Mouse (Mus musculus): ENCODE results near the gene Hypk.
"Not testable (repeated sequence)": the region's sequence is repeated elsewhere in the genome, so short reads cannot be mapped to it uniquely, and the experiment has no call there.

The Hypk gene

GRCm38 (mm10) chr2:121448136-121448535 is 5.0 kb upstream of the Hypk start:
- no peak for DNase-seq (ENCODE audit: low read depth, low spot score)

DNA sequence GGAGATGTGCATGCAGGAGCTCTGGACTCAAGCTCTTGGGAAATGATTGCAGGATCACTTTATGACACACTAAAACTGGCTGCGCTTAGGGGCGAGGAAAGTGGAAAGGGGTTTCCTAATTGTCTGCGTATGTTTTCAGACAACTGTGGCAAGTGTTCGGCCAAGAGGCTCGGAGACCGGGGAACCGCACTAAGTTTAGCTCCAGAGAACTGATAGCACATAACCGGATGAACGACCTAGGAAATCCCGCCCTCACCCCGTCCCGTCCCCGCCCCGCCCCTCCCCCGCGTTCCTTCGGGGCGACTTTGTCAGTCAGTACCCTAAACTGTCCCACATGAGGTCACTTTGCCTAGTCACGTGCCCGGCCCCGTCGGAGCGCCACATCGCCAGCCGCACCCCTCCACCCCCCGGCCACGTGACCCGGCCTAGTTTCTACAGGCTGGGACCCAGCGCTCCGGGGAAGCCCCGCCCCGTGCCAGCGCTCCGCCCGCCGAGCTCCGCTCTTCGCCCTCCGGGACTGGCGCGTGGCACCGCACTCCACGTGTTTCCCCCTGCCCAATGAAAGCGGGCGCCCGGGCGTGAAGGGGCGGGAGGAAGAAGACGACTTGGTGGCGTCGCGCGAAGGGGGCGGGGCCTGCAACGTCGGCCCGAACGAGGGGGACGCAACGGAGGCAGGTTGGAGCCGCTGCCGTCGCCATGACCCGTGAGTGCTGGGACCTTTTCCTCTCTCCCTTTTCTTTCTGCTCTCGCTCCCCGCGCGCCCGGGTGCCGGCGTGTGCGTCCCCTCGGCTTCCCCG is 4.2 kb upstream of the Hypk start, which contains the start of gene Serf2:
Gene Serf2 (plus strand): TSS at position 457 of the 797 bp plus-strand sequence.
- DNase-seq (ENCODE audit: low read depth, low spot score), result peak; percentile 100

- no peak for DNase-seq (ENCODE audit: low read depth, low spot score)
Observed at GRCm38 (mm10) chr2:121449545-121450011, 3.5 kb upstream of the Hypk start.

DNA sequence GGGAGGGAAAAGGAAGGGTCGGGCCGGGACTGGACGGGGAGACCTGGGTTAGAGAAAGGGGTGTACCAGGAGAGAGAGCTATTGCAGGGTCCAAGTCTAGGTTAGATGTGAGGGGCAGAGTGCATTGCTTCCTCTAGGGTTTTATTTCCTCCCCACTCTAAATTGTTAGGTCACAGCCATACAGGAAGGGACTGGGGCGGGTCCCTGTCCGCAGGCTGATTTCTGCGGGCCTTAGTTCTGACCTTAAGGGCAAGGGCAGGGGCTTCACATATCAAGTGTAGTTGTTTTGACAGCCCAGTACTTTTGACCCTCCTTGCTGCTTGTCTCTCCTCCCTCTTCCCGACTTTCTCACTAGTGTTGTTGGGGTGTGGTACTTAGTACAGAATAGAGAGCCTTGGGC is 3.0 kb upstream of the Hypk start:
- DNase-seq (ENCODE audit: low read depth, low spot score), result peak; percentile 33

- no peak for DNase-seq (ENCODE audit: low read depth, low spot score)
Observed at GRCm38 (mm10) chr2:121452361-121452760, 729 bp upstream of the Hypk start.

DNA sequence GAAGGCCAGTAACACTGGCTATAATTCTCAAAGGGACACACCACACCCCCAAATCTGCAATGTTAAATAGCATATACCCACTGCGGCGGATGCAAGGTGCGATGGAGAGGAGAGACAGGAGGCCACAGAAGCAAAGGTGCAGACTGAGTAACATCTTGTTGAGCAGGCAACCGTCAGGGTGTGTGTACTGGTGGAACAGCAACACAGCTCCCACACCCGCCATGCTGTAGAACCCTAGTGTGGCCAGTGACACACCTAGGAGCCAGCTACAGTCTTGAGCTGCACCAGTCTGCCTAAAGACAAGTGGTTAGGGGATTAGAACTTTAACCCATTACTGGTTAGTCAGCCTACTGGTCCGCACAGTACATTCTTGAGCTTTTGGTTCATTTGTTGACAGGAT is 827 bp downstream of the Hypk start:
- no peak for DNase-seq (ENCODE audit: low read depth, low spot score)

- DNase-seq (ENCODE audit: low read depth, low spot score), result no peak
Observed at GRCm38 (mm10) chr2:121455534-121455933, 2.4 kb downstream of the Hypk start.

GRCm38 (mm10) chr2:121456692-121457642 is 3.9 kb downstream of the Hypk start, which contains the start of gene Serinc4:
Serinc4 (minus strand) TSS chr2:121456781.
- DNase-seq (ENCODE audit: low read depth, low spot score), result peak; percentile 93

DNA sequence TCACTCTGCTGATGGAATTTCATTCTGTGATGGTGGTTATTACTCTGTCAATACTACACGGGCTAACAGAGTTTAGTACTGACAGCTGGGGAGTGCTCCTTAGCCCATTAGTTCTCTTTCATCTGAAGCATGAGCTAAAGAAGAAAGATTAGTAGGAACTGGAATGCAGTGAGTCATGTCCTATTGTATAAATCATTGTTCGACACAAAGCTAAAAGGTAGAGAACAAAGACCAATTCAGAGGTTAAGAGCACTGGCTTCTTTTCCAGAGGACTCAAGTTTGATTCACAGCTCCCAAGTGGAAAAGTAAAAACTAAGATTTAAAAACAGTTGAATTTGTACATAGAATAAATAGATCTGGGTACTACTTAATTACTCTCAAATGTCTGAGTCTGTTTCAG is 7.0 kb downstream of the Hypk start:
- no peak for DNase-seq (ENCODE audit: low read depth, low spot score)

DNA sequence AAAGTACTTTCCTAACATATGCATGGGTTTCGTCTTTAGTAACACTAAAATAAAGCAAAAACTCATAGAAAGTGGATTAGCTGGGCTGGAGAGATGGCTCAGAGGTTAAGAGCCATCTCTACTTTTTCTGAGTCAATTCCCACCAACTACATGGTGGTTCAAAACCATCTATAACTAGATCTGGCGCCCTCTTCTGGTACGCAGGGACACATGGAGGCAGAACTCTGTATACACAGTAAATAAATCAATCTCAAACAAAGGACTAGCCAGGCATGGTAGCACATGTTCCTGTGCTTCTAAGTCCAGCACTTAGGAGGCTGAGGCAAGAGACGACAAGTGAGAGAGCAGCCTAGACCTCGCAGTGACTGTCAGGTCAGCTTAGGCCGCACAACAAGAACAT is 15.9 kb downstream of the Hypk start:
- DNase-seq (ENCODE audit: low read depth, low spot score), result not testable (repeated sequence)

DNA sequence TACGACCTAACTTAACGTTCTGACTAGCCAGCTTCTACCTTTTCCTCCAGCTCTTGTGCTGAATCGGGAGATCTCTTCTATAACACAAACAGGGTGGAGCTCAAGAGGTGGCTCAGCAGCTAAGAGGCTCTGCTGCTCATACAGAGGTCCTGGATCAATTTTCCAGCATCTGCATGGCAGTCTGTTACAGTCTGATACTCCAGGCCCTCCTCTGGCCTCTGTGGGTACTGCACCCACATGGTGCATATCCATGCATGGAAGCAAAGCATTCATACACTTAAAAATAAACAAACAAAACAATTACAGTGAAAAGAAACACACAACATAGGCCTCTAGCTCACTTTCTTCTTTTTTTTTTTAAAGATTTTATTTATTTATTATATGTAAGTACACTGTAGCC is 19.7 kb downstream of the Hypk start:
- DNase-seq (ENCODE audit: low read depth, low spot score), result not testable (repeated sequence)

DNA sequence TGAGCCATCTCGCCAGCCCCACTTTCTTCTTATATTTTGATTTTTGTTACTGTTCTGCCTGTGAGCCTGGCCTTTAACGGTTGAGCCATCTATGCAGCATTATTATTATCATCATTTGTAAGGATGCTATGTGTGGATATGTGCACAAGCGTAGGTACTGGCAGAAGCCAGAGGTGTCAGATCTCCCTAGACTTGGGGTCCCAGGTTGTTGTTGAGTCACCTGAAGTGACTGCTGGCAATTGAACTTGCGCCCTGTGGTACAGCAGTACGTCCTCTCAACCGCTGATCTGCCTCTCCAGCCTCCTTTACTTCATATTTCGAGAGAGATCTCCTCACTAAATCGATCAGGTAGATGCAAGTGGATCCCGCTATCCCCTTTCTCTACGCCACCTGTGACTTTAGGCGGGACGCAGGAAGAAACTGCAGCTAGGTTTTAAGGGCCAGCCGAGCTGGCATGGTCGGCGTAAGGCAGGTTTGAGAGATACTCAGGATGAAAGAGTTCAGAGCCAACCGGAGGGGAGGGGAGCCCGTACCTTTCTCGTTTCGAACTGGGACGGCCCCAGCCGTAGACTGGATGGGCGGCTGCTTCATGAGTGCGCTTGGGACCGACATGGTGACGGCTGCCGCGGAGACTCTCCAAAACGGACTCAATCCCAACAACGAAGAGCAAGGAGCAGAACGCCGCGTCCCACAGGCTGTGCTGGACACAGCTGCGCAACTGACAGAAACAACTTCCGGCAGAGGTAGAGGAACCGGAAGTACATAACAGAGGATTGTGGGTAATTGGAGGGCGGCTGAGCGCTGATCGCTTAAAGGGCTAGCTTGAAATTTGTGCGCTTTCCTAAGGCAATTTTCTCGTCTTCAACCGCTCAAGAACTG is 20.4 kb downstream of the Hypk start, which contains the start of gene Mfap1b:
Gene Mfap1b (minus strand): TSS at position 767 of the 879 bp plus-strand sequence.
- DNase-seq (ENCODE audit: low read depth, low spot score), result peak; percentile 89

DNA sequence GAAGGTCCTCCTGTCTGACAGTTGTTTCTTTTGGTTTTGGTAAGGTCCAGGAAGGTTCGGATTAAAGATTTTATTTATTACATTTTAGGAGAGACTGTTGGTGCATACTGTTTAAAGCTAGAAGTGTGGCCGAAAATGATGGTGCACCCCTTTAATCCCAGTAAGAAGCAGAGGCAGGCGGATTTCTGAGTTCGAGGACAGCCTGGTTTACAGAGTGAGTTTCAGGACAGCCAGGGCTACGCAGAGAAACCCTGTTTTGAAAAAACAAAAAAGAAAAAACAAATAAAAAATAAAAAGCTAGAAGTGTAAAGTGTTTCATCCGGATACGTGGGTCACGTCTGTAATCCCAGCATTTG is 21.1 kb downstream of the Hypk start:
- DNase-seq (ENCODE audit: low read depth, low spot score), result no peak

DNA sequence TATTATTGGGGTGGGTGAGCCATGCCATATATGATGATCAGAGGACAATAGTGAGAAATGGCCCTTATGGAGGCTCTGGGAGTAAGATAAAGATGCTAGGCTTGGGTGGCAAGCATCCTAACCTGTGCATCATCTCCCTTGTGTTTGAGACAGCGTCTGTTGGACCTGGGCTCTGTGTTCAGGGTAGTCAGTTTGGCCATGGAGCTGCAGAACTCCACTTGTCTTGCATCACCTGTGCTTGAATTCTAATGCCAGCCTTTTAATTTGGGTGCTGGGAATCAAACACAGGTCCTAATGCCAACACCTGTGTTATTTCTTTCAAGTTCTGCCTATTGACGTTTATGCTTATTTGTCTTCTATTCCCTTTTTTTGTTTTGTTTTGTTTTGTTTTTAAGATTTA is 22.2 kb downstream of the Hypk start:
- not testable (repeated sequence) for DNase-seq (ENCODE audit: low read depth, low spot score)

GRCm38 (mm10) chr2:121477491-121478266 is 24.6 kb downstream of the Hypk start:
- DNase-seq (ENCODE audit: low read depth, low spot score), result no peak

DNA sequence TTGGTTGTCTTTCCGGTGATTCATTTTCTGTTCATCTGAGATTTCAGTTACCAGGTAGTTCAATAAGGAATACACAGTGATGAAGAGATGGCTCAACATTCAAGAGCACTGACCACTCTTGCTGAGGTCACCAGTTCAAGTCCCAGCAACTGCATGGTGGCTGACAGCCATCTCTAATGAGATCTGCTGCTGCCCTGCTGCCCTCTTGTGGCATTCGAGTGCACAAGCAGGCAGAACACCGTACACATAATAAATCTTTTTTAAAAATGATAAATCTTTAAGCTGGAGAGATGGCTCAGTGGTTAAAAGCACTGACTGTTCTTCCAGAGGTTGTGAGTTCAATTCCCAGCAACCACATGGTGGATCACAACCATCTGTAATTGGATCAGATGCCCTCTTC is 27.4 kb downstream of the Hypk start:
- peak; percentile 56 for DNase-seq (ENCODE audit: low read depth, low spot score)

- not testable (repeated sequence) for DNase-seq (ENCODE audit: low read depth, low spot score)
Observed at GRCm38 (mm10) chr2:121480916-121481315, 27.8 kb downstream of the Hypk start.

DNA sequence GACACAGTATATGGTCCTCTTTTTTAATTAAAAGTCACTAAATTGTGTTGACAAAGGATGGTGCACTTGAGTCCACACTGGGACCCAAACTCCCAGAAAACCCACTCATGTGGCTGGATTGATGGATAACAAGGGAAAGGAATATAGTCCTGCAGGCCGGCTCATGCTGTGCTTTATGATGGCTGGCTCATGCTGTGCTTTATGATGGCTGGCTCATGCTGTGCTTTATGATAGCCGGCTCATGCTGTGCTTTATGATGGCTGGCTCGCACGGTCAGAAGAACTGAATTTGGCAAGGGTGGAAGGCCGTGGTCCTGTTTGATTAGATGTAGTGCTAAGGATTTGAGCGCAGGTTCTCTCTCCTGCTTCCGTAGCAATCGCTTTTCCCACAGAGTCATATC is 30.5 kb downstream of the Hypk start:
- DNase-seq (ENCODE audit: low read depth, low spot score), result no peak

GRCm38 (mm10) chr2:121484403-121484802 is 31.3 kb downstream of the Hypk start:
- not testable (repeated sequence) for DNase-seq (ENCODE audit: low read depth, low spot score)

GRCm38 (mm10) chr2:121501550-121501949 is 48.5 kb downstream of the Hypk start:
- not testable (repeated sequence) for DNase-seq (ENCODE audit: low read depth, low spot score)

Measured in CD4-positive helper T cell, adult 2 months (primary cell).